Mouse (Mus musculus) forelimb bud, embryonic 11.5 days (tissue): ENCODE measurements at regions not wholly inside any gene's neighbourhood (a gene's known extent, or its start where the extent isn't known, plus 50 kb on each side); places are given as distances from the start of the nearest gene placed in this dataset.

Source experiments
- DNase-seq: peaks from one replicate; pipeline ENCODE4 v3.0.0-alpha.2; 2012; ENCODE audit warnings: low read depth, low spot score

DNA sequence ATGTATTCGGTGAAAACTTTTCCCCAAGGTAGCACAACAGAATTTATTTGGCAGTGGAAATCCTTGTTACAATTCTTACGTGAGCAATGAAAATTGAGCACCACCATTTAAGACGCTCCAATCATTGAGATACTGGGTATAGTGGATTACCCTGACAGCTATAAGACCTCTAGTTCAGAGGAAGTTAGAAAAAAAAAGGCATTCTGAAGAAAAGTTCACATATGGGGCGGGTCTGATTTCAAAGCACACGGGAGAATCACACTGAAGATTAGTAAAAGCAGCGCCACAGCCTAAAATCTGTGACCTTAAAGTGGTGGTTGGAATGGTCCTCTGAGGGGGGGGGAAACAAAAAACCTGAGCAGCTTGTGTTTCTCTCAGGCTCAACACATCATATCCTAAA lies 978.4 kb downstream of the Flrt2 start:
- DNase-seq = no peak

DNA sequence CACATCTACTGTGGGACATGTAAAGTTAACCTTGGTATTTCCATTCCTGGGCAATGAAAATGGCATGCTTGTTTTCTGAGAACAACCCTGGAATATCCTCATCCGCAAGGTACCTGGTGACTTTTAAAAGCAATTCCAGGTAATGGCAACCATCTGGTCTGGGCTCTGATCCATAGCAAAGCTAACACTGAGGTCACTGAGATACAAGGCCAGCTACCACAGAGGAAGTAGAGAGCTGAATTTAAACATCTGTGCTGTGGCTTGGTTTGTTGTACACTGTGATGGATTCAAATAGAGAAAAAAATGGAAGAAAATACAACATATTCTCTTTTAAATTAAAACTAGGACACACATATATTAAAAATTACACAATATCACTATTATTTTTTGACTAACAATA lies 998.9 kb downstream of the Flrt2 start:
- peak; percentile 19 for DNase-seq
